Mouse (Mus musculus) heart, adult 2 months (tissue): ENCODE measurements around the gene Sorcs2.

Experiments
- CTCF ChIP-seq: fragments of 200-600 bp; IDR thresholded peaks from 2 replicates; pipeline ENCODE4 v1.8.1; 2022; ENCODE audit warnings: antibody characterized with exemption, mild to moderate bottlenecking, moderate library complexity
- POLR2A ChIP-seq: fragments of 200-500 bp; IDR thresholded peaks from 2 replicates; pipeline ENCODE4 v1.6.1; 2011; ENCODE audit warnings: mild to moderate bottlenecking, low read depth, low read length, control low read depth; ENCODE audit not compliant: insufficient read depth

GRCm38 (mm10) chr5:36103483-36103882 is 294.5 kb downstream of the Sorcs2 start:
- peak; percentile 40 for TF ChIP-seq CTCF
- no peak for TF ChIP-seq POLR2A
